Mouse (Mus musculus): ENCODE data around the gene Cfap97d1.

Cfap97d1 gene

GRCm38 (mm10) chr11:102040138-102040524, 56.1 kb downstream of the Cfap97d1 start:
- peak; percentile 99 for DNase-seq

GRCm38 (mm10) chr11:102040646-102041045, 56.6 kb downstream of the Cfap97d1 start:
- peak; percentile 74 for DNase-seq

- peak; percentile 98 for DNase-seq
Measured at GRCm38 (mm10) chr11:102041350-102041949, 57.4 kb downstream of the Cfap97d1 start, which contains the start of gene Cd300lg. TSS of gene Cd300lg (plus strand) at chr11:102041509.
